Mouse (Mus musculus): ENCODE data around the gene Arfgap1.
A peak's percentile ranks its signal among the peaks of the same experiment; 100 is the strongest.

Arfgap1 gene

GRCm38 (mm10) chr2:180967010-180967763 lies at the start of gene Arfgap1:
Arfgap1 (plus strand) TSS chr2:180967225.
- peak; percentile 94 to 96 for DNase-seq

GRCm38 (mm10) chr2:180919913-180920809 lies 46.9 kb upstream of the Arfgap1 start:
- DNase-seq: peak; percentile 19 to 36

DNA sequence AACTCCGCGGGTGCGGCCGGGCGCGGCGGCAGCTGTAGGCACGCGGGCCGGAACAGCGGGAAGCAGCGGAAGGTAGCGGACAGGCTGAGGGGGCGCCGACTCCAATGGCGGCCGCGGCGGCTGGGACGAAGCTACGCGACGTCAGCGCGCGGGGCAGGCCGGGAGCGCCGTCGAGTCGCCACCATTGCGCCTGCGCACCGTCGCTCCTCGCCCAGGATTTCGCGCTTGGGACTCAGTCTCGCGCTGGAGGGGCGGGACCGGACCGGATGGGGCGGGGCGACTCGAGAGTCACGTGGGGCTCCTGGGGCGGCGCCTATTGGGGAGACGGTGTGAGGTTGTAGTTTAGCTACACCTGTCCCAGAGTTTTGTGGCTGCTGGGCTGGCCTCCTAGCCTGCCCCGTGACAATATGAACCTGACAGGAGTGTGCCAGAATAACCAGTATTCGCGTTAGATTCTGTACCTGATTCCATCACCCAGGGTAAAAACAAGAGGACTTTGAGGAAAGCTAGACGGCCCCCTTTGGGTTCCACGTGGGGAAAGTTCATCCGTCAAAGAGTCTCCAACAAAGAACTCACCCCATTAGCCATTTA lies 46.1 kb upstream of the Arfgap1 start, which contains the start of gene Ythdf1:
TSS of gene Ythdf1 (minus strand) at position 140 of the 591 bp plus-strand sequence.
- DNase-seq: peak; percentile 97 to 99

- no peak for DNase-seq
These were observed 44.3 kb upstream of the Arfgap1 start for GRCm38 (mm10) chr2:180922739-180923138.

DNA sequence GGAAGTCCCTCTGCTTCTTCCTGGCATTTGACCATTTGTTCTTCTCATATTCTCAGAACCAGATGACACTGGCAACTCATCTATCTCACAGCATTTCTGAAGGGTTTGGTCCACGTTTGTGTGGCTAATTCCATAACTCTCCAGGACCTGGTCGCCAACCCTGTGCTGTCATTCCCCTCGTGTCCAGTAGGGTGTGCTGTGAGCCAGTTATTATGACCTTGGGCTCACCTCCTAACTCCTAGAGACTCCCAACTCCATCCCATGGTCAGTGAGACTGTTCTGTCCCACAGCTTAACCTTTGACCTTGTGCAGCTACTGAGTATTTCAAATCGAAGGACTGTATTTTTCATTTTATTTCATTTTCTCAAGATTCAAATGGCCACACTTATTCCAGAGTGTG lies 41.8 kb upstream of the Arfgap1 start:
- peak; percentile 69 to 84 for DNase-seq

GRCm38 (mm10) chr2:180928723-180929122 lies 38.3 kb upstream of the Arfgap1 start, which contains the start of gene Birc7:
Birc7 (plus strand) TSS chr2:180929023.
- DNase-seq: no peak

DNA sequence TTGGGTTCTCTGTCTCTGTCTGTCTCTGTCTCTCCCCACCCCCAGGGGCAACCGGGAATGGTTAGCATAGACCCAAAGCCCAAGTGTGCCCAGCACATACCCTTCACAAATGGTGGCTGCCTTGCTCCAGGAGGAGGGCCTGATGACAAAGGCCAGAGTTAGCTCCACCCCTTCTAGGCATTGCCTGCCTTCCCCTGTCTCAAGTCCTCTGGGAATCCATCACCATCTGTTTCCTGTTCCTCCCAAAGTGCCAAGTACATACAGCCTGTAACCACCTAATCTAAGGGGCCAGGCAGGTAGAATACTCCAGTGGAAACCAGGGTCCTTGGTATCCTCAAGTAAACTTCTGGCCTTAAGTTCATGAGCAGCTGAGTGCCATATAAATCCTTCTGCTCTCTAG lies 34.6 kb upstream of the Arfgap1 start:
- DNase-seq: no peak

GRCm38 (mm10) chr2:180940187-180940586 lies 26.8 kb upstream of the Arfgap1 start:
- no peak for DNase-seq

- no peak for DNase-seq
These were observed 25.2 kb upstream of the Arfgap1 start for GRCm38 (mm10) chr2:180941869-180942268.

DNA sequence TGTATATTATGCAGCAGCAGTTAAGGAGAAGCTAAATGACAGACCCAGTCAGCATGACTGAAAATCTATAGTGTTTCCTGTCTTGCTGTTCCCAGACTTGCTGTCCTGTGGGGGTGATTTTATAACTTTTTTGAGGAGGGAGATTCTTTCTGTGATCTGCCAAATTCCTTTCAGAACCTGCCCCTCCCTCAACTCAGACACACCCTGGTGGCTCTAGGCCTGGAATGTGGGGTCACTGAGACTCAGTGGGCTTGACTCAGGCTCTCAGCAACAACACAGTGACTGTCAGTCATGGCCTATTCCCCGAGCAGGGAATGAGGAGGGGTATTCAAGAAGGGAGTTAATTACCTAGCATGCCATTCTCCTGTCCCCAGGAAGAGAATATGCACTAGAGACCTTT lies 17.1 kb upstream of the Arfgap1 start:
- no peak for DNase-seq

- no peak for DNase-seq
These were observed 14.3 kb upstream of the Arfgap1 start for GRCm38 (mm10) chr2:180952731-180953171.

DNA sequence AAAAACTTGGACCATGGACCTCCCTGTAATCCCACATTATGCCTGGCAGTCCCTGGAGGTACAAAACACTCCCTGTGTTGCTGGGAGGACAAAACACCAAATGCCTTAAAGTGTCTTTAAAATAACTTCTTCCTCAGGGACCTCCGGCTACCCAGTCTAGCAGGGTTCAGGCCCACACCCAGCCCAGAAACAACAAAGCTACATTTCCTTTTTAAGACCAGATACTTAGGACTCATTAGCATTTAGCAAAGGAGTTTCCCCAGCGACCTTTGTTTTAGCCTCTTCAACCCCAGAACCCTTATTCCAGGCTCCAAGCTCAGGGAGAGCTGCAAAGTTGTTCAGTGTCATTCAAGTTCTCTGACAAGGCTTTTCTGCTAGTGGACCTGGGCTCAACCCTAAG lies 13.4 kb upstream of the Arfgap1 start:
- no peak for DNase-seq

- peak; percentile 8 to 37 for DNase-seq
These were observed 12.7 kb upstream of the Arfgap1 start, which contains the start of gene Nkain4 for GRCm38 (mm10) chr2:180954061-180955047. Nkain4 (minus strand) TSS chr2:180954699.

DNA sequence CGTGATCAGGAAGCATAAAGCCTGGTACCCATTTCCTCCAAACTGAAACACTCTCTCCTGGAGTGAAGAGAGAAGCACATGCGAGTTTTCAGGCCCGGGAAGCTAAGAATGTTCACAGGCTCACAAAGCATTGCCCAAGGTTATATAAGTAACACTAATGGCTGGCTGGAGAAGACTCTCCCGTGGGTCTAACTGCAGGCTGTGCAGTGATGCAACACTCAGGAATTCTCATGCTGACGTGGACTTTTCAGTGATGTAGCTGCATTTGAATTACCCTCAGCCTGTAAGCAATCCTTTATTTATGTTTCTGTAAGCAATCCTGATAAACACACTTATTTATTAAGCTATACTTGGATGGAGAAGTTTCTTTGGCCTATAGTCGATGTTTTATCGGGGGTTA lies 7.4 kb upstream of the Arfgap1 start:
- no peak for DNase-seq

DNA sequence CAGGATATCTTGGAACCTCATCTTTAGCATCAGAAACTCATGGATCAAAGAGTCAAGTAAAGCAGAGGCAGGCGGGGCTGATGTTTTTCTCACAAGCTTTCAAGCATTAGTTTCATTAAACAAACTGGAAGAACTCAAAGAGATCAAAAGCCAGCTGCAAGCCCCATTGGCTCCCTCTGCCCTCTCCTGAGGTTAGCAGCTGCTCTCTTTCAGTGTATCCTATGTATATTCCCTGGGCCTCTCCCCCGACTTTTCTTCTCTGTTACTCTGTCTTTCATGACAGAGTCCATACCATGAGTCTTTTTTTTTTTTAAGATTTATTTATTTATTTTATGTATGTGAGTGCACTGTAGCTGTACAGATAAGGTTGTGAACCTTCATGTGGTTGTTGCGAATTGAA lies 6.8 kb upstream of the Arfgap1 start:
- DNase-seq: no peak

- DNase-seq: peak; percentile 30 to 45
These were observed 4.3 kb upstream of the Arfgap1 start for GRCm38 (mm10) chr2:180962616-180963308.

GRCm38 (mm10) chr2:180963956-180964355 lies 3.1 kb upstream of the Arfgap1 start:
- DNase-seq: peak; percentile 69 to 88

GRCm38 (mm10) chr2:180966092-180966882 lies 738 bp upstream of the Arfgap1 start:
- DNase-seq: peak; percentile 29 to 44

DNA sequence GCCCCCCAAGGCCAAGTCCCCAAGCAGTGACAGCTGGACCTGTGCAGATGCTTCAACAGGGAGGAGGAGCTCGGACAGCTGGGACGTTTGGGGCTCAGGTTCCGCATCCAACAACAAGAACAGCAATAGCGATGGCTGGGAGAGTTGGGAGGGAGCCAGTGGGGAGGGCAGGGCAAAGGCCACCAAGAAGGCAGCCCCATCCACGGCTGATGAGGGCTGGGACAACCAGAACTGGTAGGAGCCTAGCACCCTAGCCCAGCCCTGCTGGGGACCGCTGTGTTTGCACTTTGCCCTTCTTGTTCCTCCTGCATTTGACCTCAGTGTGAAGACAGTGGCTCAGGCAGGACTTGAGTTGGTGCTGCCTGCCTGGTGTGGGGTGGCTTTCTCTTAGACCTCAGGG lies 14.1 kb downstream of the Arfgap1 start:
- DNase-seq: peak; percentile 73 to 81

- DNase-seq: no peak
These were observed 18.6 kb downstream of the Arfgap1 start for GRCm38 (mm10) chr2:180985635-180986034.

Measured in kidney, postnatal 36 days (tissue).